Mouse (Mus musculus): ENCODE measurements around the gene Pold2.

GRCm38 (mm10) chr11:5861678-5862393, 16.3 kb downstream of the Pold2 start, which contains the start of gene Aebp1:
- TF ChIP-seq ZNF384 (IDR thresholded peaks at IDR 0.05; ENCODE audit: low read depth, low read length) (no peak), ZC3H11A (IDR thresholded peaks at IDR 0.05; ENCODE audit: borderline replicate concordance, low read depth, low read length) (no peak), HCFC1 (IDR thresholded peaks at IDR 0.05; ENCODE audit: borderline replicate concordance, insufficient read depth, low read length) (no peak), CHD2 (IDR thresholded peaks at IDR 0.05; ENCODE audit: low read depth, low read length) (no peak), MAFK (IDR thresholded peaks at IDR 0.05; ENCODE audit: insufficient read depth, low read depth, low read length) (no peak)
